Mouse (Mus musculus) stomach, embryonic 14.5 days (tissue): ENCODE results near the gene Sema4d. TPM values are rescaled to one million over a fixed set of nuclear protein-coding genes. Genes with fewer than 3 reads are reported as not detected.

Experiments used
- ATAC-seq: fragments of 200-750 bp; cut with Nextera tagmentation; 2 replicates; pipeline ENCODE4 v1.8.0; 2017; ENCODE audit warnings: low read depth, moderate TSS enrichment; ENCODE audit not compliant: insufficient number of reproducible peaks, insufficient read depth, low FRiP score
- H3K27ac ChIP-seq: fragments of 300-500 bp; sonication (generic); 2 replicates; pipeline ENCODE4 v1.5.1; 2014; ENCODE audit warnings: mild to moderate bottlenecking, low read length, moderate library complexity, mixed read lengths
- H3K27me3 ChIP-seq: fragments of 300-500 bp; sonication (generic); 2 replicates; pipeline ENCODE4 v1.6.1; 2014; ENCODE audit warnings: low read length, control low read depth, mixed read lengths; ENCODE audit not compliant: control insufficient read depth, insufficient read depth
- H3K36me3 ChIP-seq: fragments of 300-500 bp; sonication (generic); 2 replicates; pipeline ENCODE4 v1.6.1; 2014; ENCODE audit warnings: mild to moderate bottlenecking, control low read depth, low read length, moderate library complexity, mixed read lengths; ENCODE audit not compliant: control insufficient read depth, insufficient read depth
- H3K4me1 ChIP-seq: fragments of 300-500 bp; sonication (generic); 2 replicates; pipeline ENCODE4 v1.6.1; 2014; ENCODE audit warnings: low read length, control low read depth, mixed read lengths; ENCODE audit not compliant: control insufficient read depth, insufficient read depth
- H3K4me2 ChIP-seq: fragments of 300-500 bp; sonication (generic); replicated peaks from 2 replicates; pipeline ENCODE4 v1.6.1; 2014; ENCODE audit warnings: low read depth, low read length, control low read depth
- H3K4me3 ChIP-seq: fragments of 300-500 bp; sonication (generic); 2 replicates; pipeline ENCODE4 v1.5.1; 2014; ENCODE audit warnings: low read depth, low read length, control low read depth
- H3K9ac ChIP-seq: fragments of 300-500 bp; sonication (generic); replicated peaks from 2 replicates; pipeline ENCODE4 v1.6.1; 2014; ENCODE audit warnings: low read depth, mild to moderate bottlenecking, control low read depth, low read length, moderate library complexity, mixed read lengths
- H3K9me3 ChIP-seq: fragments of 300-500 bp; sonication (generic); 2 replicates; pipeline ENCODE4 v1.6.1; 2016; ENCODE audit warnings: low read depth, low read length, control low read depth; ENCODE audit not compliant: control insufficient read depth
- WGBS: fragments of 180-500 bp; shearing (Covaris S2); extraction: QIAGEN DNeasy Blood & Tissue Kit; methylation state at CpG from one replicate; pipeline ENCODE4 v1.1.7; 2014; 5-methylcytosine and 5-hydroxymethylcytosine counted together
- polyA plus RNA-seq: library from polyadenylated mRNA; unstranded; fragments of >200 nt; fragmentation: Nextera tagmentation; extraction: Ambion mirVana; gene quantifications from 2 replicates; pipeline ENCODE4 v1.2.1, GENCODE M21; 2014

Sema4d gene
- polyA plus RNA-seq, 1 experiment from 2014 or later: 9.0 TPM

- WGBS: under 1% methylated on average over 69 of the region's 69 CpGs
- Histone ChIP-seq H3K9me3 (no peaks in the 10 kb centered on the region), H3K27ac (peak within 1 kb of the TSS; percentile 79), H3K27me3 (no peaks in the 10 kb centered on the region), H3K4me3 (peak within 1 kb of the TSS; percentile 60), H3K4me1 (peaks cover 24% of the 10 kb centered on the region), H3K4me2 (peak within 1 kb of the TSS; percentile 49), H3K36me3 (peaks cover 28% of the 10 kb centered on the region), H3K9ac (peak within 1 kb of the TSS; percentile 51)
- ATAC-seq: peak; percentile 94
Observed at GRCm38 (mm10) chr13:51651408-51652064, 142.0 kb downstream of the Sema4d start, which contains the start of gene Secisbp2. Secisbp2 (plus strand) TSS chr13:51651697.

- no peak overlapping the region for H3K4me2 ChIP-seq
- ATAC-seq: no peak
- no peak overlapping the region for H3K4me3 ChIP-seq
- WGBS: 67% methylated on average over 1 of the region's 1 CpGs
- peaks cover 24% of the 10 kb centered on the region for H3K4me1 ChIP-seq
- H3K27me3 ChIP-seq: no peaks in the 10 kb centered on the region
- H3K9me3 ChIP-seq: no peaks in the 10 kb centered on the region
- H3K36me3 ChIP-seq: peaks cover 13% of the 10 kb centered on the region
- no peak overlapping the region for H3K9ac ChIP-seq
- H3K27ac ChIP-seq: no peak overlapping the region
Observed at GRCm38 (mm10) chr13:51649740-51650139, 143.8 kb downstream of the Sema4d start.

DNA sequence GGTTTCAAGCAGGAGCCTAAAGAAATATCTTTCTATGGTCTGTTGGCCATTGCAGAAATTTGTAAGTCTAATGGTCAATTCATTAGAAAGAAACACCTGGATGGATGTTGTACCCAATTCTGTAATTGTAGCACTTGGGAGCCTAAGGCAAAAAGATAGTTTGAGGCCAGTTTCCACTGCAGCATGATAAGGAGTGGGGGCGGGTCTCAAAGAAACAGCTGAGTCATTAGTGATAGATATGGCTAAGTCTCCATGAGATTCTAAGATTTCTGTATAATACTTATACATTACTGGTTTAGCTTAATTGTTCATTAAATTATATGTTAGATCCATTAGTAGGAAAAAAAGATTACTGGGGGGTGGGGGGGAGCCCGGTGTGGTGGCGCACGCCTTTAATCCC lies 145.3 kb downstream of the Sema4d start:
- H3K9ac ChIP-seq: no peak overlapping the region
- H3K27me3 ChIP-seq: no peaks in the 10 kb centered on the region
- no peak overlapping the region for H3K27ac ChIP-seq
- H3K9me3 ChIP-seq: no peaks in the 10 kb centered on the region
- peaks cover 24% of the 10 kb centered on the region for H3K4me1 ChIP-seq
- no peak overlapping the region for H3K4me3 ChIP-seq
- H3K36me3 ChIP-seq: peaks cover 4% of the 10 kb centered on the region; the same call in 1 of the 2 replicates
- 89% methylated on average over 4 of the region's 4 CpGs for WGBS
- H3K4me2 ChIP-seq: no peak overlapping the region
- no peak for ATAC-seq

- H3K36me3 ChIP-seq: no peaks in the 10 kb centered on the region; the same call in 1 of the 2 replicates
- H3K4me3 ChIP-seq: 0 out of 2 replicates have a peak overlapping the region, but pooled peaks have one; percentile 81
- ATAC-seq: no peak
- peak overlapping the region; percentile 21; the same call in 1 of the 2 replicates for H3K9ac ChIP-seq
- no peaks in the 10 kb centered on the region for H3K9me3 ChIP-seq
- peaks cover 24% of the 10 kb centered on the region for H3K4me1 ChIP-seq
- 85% methylated on average over 3 of the region's 3 CpGs for WGBS
- no peak overlapping the region for H3K27ac ChIP-seq
- H3K4me2 ChIP-seq: peak overlapping the region; percentile 79; the same call in 1 of the 2 replicates
- no peaks in the 10 kb centered on the region for H3K27me3 ChIP-seq
Observed at GRCm38 (mm10) chr13:51647770-51648169, 145.8 kb downstream of the Sema4d start.

DNA sequence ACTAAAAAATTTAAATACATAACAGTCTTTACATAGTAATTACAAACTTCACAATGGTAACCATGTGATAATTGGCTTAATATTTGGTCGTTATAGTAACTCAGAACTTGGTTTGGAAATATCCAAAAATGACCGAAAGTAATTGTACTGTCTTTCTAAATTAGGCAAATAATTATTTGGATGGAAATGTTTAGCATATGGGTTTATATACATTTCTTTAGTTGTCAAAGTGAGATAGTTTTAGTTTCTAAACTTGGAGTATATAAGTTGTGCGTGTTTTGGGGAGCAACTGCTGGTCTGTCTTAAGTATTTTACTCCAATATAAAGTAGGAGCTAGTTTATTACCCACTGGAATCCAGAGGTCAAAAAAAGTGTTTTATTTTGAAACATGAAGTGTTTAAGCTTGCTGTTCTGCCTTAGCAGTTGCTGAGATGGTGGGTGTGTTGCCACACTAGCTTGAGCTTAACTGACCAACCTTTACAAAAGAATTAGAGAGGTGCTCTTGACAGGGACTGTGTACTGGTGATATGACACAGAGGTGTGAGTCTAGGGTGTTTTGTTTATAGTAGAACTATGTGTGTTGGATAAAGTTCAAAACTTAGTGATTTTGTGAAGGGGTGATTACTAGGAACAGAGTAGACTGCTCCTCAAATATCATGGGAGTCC lies 147.1 kb downstream of the Sema4d start:
- 21% methylated on average over 3 of the region's 3 CpGs for WGBS
- Histone ChIP-seq H3K27ac (no peak overlapping the region), H3K4me2 (peak overlapping the region; percentile 79), H3K4me1 (peaks cover 28% of the 10 kb centered on the region), H3K9me3 (no peaks in the 10 kb centered on the region), H3K4me3 (peak overlapping the region; percentile 81), H3K27me3 (no peaks in the 10 kb centered on the region), H3K36me3 (no peaks in the 10 kb centered on the region), H3K9ac (peak overlapping the region; percentile 80)
- ATAC-seq: no peak

- Histone ChIP-seq H3K9me3 (no peaks in the 10 kb centered on the region), H3K36me3 (no peaks in the 10 kb centered on the region), H3K27me3 (no peaks in the 10 kb centered on the region), H3K27ac (peak overlapping the region; percentile 80), H3K4me2 (peak overlapping the region; percentile 79), H3K9ac (peak overlapping the region; percentile 80), H3K4me3 (peak overlapping the region; percentile 81), H3K4me1 (peaks cover 25% of the 10 kb centered on the region)
- WGBS: 0% methylated on average over 7 of the region's 7 CpGs
- no peak for ATAC-seq
Observed at GRCm38 (mm10) chr13:51645872-51646271, 147.7 kb downstream of the Sema4d start.

DNA sequence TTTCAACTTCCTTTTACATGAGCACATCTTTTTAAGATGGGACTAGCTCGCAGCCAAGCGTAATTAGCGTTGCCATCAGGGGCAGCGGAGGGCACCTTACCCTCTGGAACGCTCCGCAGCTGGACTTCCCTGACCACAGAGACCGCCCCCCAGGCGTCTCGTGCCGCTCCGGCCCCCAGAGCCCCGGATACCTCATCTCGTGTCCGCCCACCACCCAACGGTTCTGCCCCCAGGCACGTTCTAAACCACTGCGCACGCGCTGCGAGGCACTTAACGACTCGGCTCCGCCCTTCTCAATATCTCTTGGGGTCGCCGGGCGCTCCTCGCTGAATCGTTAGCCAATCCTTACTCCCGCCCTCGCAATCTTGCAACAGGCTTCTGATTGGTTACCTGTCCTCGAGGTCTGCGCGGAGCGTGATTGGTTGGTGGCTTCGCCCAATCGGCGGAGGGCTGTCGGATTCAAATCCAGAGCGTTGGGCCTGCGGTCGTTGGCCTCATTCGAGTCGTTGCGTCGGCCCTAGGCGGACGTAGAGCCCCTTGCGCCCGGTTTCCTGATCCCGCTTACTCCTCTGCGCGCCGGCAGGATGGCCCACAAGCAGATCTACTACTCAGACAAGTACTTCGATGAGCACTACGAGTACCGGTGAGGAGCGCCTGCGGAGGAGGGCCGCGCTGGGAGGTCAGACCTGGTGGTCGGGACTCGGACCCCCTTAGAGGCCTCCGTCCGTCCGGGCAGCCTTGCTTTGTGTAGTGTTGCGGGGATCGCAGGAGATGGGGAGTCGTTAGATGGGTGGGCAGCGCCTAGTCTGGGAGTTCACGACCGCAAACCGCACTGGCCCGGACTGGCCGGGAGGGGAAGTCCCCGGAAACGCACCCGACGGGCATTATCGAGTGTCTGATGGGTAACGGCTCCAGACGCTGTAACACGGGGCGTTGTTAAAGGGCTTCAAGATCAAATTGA lies 148.4 kb downstream of the Sema4d start, which contains the start of gene Cks2:
Cks2 (plus strand) TSS at position 404 of the 961 bp plus-strand sequence.
- WGBS: under 1% methylated on average over 83 of the region's 83 CpGs
- Histone ChIP-seq H3K4me3 (peak within 1 kb of the TSS; percentile 81), H3K9me3 (no peaks in the 10 kb centered on the region), H3K4me2 (peak within 1 kb of the TSS; percentile 79), H3K36me3 (no peaks in the 10 kb centered on the region), H3K27me3 (no peaks in the 10 kb centered on the region), H3K9ac (peak within 1 kb of the TSS; percentile 80), H3K4me1 (peaks cover 22% of the 10 kb centered on the region), H3K27ac (peak within 1 kb of the TSS; percentile 80)
- peak; percentile 98 for ATAC-seq
